Mouse (Mus musculus): Measurements from ENCODE around the gene Wipi1.

DNA sequence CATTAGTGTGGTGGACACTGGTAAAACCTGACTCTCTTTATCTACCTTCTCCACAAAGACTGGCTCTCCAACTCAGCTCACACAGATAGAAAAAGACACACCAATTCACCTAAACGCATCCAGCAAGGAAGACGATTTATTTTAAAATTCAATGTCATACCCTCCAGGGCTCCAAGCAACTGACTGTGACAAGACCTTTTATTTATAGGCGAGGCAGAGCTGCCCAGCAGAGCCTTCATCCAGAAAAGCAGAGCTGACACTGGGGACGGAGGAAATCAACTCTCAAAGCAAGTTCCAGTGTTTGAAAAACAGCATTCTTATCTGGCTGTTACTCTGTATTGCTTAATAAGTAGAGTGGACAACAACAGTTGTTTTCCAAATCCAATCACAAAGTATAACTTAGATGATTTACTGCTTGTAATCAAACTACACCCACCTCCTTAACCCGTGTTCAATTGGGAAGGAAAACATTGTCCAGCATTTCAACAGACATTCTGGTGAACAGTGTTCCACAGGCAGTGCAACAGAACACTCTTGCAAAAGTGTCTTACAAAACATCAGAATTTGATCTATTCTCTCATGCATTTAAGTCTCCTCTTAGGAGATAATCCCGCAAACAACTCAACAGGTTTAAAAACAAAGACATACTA is 2.7 kb downstream of the Wipi1 start:
- TF ChIP-seq CTCF (IDR thresholded peaks at IDR 0.05; ENCODE audit: low read depth) (no peak), EP300 (IDR thresholded peaks at IDR 0.05; ENCODE audit: low read depth) (no peak)
